Mouse (Mus musculus): ENCODE data around the gene Nudt16l1. TPM values are rescaled to one million over a fixed set of nuclear protein-coding genes. Genes with fewer than 3 reads are reported as not detected.

Gene Nudt16l1
- 28.8 and 33.0 TPM in 2 replicates for polyA plus RNA-seq (2012; rRNA removed)
- 51.8 and 52.1 TPM in 2 replicates for polyA plus RNA-seq (2014; fragmentation: Nextera tagmentation; extraction: Ambion mirVana)

- Histone ChIP-seq H3K27ac (peak within 1 kb of the TSS; percentile 49), H3K9ac (replicated peaks) (peak within 1 kb of the TSS; percentile 83), H3K27me3 (ENCODE audit: control insufficient read depth, insufficient read depth, low read length) (no peaks in the 10 kb centered on the region), H3K4me2 (ENCODE audit: low read depth) (peak within 1 kb of the TSS; percentile 94), H3K4me3 (ENCODE audit: insufficient read depth in 1 of 2, low read depth in 2 of 2, low read length in 2 of 2) (peak within 1 kb of the TSS; percentile 70 to 83), H3K4me1 (replicated peaks; ENCODE audit: control insufficient read depth in 2 of 2, insufficient read depth in 2 of 2, low read length in 1 of 2) (peaks cover 0 to 4% of the 10 kb centered on the region in 2 experiments; a peak in 2 of 4 replicates), H3K36me3 (replicated peaks; ENCODE audit: control insufficient read depth, insufficient read depth, low read depth) (peaks cover 4% of the 10 kb centered on the region; the same call in 1 of the 2 replicates), H3K9me3 (ENCODE audit: control insufficient read depth, low read length) (no peaks in the 10 kb centered on the region)
- 5% methylated on average over 2 of the region's 2 CpGs for WGBS (ENCODE audit: insufficient replicate concordance)
- ATAC-seq (ENCODE audit: insufficient read depth) (no peak), DNase-seq (ENCODE audit: low read depth in 3 of 3, low spot score in 3 of 3) (no peak)
- TF ChIP-seq CTCF (IDR thresholded peaks at IDR 0.05; ENCODE audit: low read depth), result no peak
- TF ChIP-seq EP300 (IDR thresholded peaks at IDR 0.05; ENCODE audit: low read depth), result no peak
Observed at GRCm38 (mm10) chr16:4938461-4938860, at the start of gene Nudt16l1. Nudt16l1 (plus strand) TSS chr16:4938761.

GRCm38 (mm10) chr16:4890201-4890709 lies 48.3 kb upstream of the Nudt16l1 start:
- no peak overlapping the region for H3K9ac ChIP-seq (replicated peaks)
- TF ChIP-seq CTCF (IDR thresholded peaks at IDR 0.05; ENCODE audit: low read depth) (no peak), EP300 (IDR thresholded peaks at IDR 0.05; ENCODE audit: low read depth) (no peak)
- no peak for DNase-seq (ENCODE audit: low read depth in 3 of 3, low spot score in 3 of 3)

GRCm38 (mm10) chr16:4892171-4892570 lies 46.4 kb upstream of the Nudt16l1 start:
- Histone ChIP-seq H3K4me2 (ENCODE audit: low read depth) (no peak overlapping the region), H3K9me3 (ENCODE audit: control insufficient read depth, low read length) (no peaks in the 10 kb centered on the region), H3K9ac (replicated peaks) (no peak overlapping the region), H3K27ac (no peak overlapping the region), H3K36me3 (replicated peaks; ENCODE audit: control insufficient read depth, insufficient read depth, low read depth) (no peaks in the 10 kb centered on the region), H3K27me3 (ENCODE audit: control insufficient read depth, insufficient read depth, low read length) (no peaks in the 10 kb centered on the region), H3K4me1 (replicated peaks; ENCODE audit: control insufficient read depth in 2 of 2, insufficient read depth in 2 of 2, low read length in 1 of 2) (peaks cover 16 to 42% of the 10 kb centered on the region in 2 experiments), H3K4me3 (ENCODE audit: insufficient read depth in 1 of 2, low read depth in 2 of 2, low read length in 2 of 2) (no peak overlapping the region)
- TF ChIP-seq EP300 (IDR thresholded peaks at IDR 0.05; ENCODE audit: low read depth) (no peak), CTCF (IDR thresholded peaks at IDR 0.05; ENCODE audit: low read depth) (no peak)
- ATAC-seq (ENCODE audit: insufficient read depth) (no peak), DNase-seq (ENCODE audit: low read depth in 3 of 3, low spot score in 3 of 3) (no peak)
- WGBS (ENCODE audit: insufficient replicate concordance), result 72% methylated on average over 6 of the region's 6 CpGs

More at GRCm38 (mm10) chr16:4890201-4890709, 48.3 kb upstream of the Nudt16l1 start:
- ATAC-seq (ENCODE audit: insufficient read depth), result no peak
- Histone ChIP-seq H3K4me3 (ENCODE audit: insufficient read depth in 1 of 2, low read depth in 2 of 2, low read length in 2 of 2) (no peak overlapping the region), H3K4me1 (replicated peaks; ENCODE audit: control insufficient read depth in 2 of 2, insufficient read depth in 2 of 2, low read length in 1 of 2) (peaks cover 3 to 32% of the 10 kb centered on the region in 2 experiments), H3K9me3 (ENCODE audit: control insufficient read depth, low read length) (no peaks in the 10 kb centered on the region), H3K27me3 (ENCODE audit: control insufficient read depth, insufficient read depth, low read length) (no peaks in the 10 kb centered on the region), H3K4me2 (ENCODE audit: low read depth) (no peak overlapping the region), H3K27ac (no peak overlapping the region), H3K36me3 (replicated peaks; ENCODE audit: control insufficient read depth, insufficient read depth, low read depth) (no peaks in the 10 kb centered on the region)
- 59% methylated on average over 4 of the region's 4 CpGs for WGBS (ENCODE audit: insufficient replicate concordance)

- DNase-seq (ENCODE audit: low read depth in 3 of 3, low spot score in 3 of 3) (no peak), ATAC-seq (ENCODE audit: insufficient read depth) (no peak)
- Histone ChIP-seq H3K4me3 (ENCODE audit: insufficient read depth in 1 of 2, low read depth in 2 of 2, low read length in 2 of 2) (no peak overlapping the region), H3K4me2 (ENCODE audit: low read depth) (no peak overlapping the region), H3K27ac (no peak overlapping the region), H3K27me3 (ENCODE audit: control insufficient read depth, insufficient read depth, low read length) (no peaks in the 10 kb centered on the region), H3K9ac (replicated peaks) (no peak overlapping the region), H3K36me3 (replicated peaks; ENCODE audit: control insufficient read depth, insufficient read depth, low read depth) (no peaks in the 10 kb centered on the region), H3K9me3 (ENCODE audit: control insufficient read depth, low read length) (no peaks in the 10 kb centered on the region), H3K4me1 (replicated peaks; ENCODE audit: control insufficient read depth in 2 of 2, insufficient read depth in 2 of 2, low read length in 1 of 2) (peaks cover 19 to 38% of the 10 kb centered on the region in 2 experiments)
- TF ChIP-seq EP300 (IDR thresholded peaks at IDR 0.05; ENCODE audit: low read depth) (no peak), CTCF (IDR thresholded peaks at IDR 0.05; ENCODE audit: low read depth) (no peak)
- 62% methylated on average over 7 of the region's 7 CpGs for WGBS (ENCODE audit: insufficient replicate concordance)
Observed at GRCm38 (mm10) chr16:4894201-4894908, 44.2 kb upstream of the Nudt16l1 start.

Data from liver, embryonic 14.5 days (tissue).